Mouse (Mus musculus) cerebellum, adult 8-10 months (tissue): ENCODE data around the gene Tmem164.

ENCODE experiments used
- DNase-seq: peaks from one replicate; pipeline ENCODE4 v3.0.0; 2022

The Tmem164 gene

DNA sequence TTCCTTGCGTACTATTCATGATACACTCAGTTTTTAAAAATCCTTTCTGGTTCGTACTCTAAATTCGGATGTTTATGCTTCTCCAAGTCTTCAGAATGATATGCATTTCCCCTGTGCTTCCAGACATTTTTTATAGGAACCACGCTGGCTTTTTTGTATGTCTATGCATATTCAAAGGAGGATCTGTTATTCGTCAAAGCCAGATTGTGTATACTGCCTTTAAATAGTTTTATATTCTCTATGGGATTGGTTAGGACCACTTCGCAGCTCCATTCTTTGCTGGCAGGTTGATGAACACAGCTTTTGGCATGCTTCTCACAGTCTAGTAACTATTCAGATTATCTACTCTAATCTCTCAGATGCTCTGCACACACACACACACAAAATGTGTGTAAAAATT, 79.2 kb downstream of the Tmem164 start:
- no peak for DNase-seq

DNA sequence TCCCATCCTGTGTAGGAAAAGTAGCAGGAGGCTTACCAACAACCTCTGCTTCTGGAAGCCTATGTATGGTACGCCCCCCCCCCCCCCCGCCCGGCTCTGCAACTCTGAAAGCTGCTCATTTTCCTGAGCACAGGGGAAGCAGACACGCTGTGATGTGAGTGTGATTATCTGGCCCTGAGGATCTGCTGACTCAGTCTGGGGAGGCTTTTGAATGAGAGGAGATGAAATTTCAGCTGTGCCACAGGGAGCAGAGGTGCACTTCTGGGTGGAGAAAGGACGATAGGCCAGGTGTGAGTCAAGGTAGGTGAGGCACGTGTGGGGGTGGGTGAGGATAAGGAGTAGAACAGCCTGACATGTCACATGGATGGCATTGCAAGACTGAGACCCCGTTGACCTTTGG, 82.1 kb downstream of the Tmem164 start:
- no peak for DNase-seq

DNA sequence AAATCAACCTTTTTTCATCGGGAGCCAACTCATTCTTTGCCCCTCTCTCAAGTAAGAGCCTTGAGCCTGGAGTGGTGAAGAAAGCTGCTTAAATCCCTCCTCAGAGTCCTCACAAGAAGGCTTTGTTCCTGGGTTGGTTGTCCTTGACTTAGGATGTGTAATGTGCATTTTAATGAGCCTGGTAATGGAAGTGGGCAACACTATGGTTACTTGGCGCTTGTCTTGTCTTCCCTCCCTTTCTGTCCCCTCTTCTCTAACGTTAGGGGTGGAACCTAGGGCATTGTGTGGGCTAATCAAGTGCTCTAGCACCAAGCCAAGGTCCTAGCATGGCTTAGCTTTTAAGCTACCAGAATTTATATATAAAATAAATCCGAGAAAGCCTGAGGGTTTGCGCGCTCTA, 88.5 kb downstream of the Tmem164 start:
- DNase-seq: no peak

DNA sequence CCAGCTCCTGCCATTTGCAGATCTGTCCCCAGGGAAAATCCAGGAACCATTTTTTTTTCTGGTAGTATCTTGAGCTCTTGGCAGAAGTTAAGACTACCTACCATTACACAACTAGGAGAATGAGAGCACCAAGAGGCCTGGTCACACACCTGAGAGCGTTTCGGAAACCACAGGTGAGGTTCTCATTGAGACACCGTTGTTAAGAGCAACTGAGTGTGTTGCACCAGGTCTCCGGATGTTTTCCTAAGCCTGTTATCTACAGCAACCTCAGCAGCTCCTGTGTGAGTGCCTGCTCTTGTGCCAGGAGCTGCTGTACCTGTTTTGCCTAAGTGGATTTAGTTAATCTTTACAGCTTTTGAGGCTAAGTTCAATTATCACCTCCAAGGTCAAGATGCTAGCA, 92.5 kb downstream of the Tmem164 start:
- no peak for DNase-seq

DNA sequence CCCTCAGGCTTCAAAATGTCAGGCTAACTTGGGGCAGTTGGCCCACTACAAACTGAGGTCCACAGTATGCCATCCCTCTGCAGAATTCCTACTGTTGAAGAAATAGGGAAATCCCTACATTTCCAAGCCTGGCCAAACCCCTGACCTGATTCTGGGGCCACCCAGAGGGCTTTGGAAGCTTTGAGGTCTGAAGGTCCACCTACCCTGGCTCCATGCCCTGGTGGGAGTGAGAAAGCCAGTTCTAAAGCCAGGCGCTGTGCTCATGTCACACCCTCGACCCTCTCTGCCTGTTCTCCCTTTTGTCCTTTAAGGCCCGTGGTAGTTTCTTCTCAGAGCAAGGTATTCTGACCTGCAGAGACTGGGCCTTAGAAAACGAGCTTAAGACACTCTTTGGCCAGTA, 94.9 kb downstream of the Tmem164 start:
- peak; percentile 31 for DNase-seq

DNA sequence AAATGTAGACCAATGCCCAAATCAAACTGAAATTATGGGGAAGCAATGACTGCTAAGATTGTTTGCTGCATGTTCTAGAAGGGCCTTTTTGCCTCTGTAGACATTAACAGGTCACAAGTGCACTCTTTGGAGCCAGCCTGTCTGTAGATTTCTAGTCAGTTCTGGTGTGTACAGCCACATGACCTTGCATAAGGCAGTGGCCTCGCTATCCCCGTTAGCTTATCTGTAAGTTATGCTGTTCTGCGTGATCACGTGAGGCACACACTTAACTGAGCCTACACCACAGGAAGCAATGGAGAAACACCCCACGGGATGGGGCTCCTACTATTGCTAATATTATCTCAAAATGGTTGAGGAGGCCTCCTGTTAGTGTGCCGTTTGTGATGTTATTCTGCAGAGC, 97.4 kb downstream of the Tmem164 start:
- DNase-seq: no peak

DNA sequence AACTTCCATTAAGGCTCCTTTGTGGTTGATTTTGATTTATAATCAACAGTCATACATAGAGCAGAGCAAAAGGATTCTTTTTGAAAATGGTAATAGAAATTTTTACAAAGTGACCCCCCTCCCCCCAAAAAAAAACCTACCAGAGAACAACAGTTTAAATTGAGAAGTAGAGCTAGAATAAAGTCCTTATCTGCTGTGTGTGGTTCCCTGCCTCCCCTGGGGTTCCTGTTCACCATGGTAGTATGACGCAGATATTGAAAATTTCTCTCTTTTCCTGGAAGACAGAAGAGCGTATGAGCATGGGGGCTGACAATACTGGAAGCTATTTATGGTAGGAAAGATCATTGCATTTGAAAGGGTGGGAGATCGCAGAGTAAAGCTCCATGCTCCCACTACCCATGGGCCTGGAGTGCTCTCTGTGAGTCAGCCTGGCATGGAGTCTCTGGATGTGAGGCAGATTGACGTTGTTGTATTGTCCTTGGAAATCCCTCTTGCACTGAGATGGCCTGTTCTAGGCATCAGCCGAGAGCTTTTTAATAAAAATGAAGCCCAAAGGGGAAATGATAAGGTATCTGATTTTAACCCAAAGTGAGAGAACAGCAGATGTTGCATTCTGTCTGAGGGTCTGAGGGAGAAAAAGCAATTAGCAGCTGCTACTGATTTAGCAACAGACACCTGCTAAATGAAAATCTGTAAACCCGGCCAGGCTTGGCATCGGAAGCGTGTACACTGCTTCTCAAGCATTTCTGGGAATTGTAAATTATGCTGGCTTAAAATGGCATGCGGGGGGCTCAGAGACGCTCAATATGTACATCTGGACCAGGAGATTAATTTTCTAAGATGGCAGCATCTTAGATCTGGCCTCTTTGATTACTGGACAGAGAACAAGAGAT, 105.2 kb downstream of the Tmem164 start:
- DNase-seq: no peak

DNA sequence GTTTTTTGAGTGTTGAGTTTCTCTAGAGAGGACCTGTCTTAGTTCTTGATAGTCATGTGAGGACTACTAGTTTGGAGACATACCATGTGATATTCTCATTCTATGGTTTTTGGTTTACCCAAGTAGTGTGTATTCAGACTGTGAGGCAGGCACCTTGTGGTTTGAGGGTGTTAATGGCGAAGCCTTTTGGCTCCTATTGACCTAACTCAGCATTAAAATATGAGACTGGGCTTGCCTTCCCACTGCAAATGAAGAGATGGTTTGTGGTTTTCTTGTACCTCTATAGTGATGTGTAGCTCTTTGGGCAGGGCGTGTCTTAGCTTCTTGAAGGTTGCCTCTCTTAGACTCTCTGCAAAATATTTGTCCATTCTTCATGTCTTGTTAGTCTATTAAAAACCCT, 111.0 kb downstream of the Tmem164 start:
- DNase-seq: no peak

DNA sequence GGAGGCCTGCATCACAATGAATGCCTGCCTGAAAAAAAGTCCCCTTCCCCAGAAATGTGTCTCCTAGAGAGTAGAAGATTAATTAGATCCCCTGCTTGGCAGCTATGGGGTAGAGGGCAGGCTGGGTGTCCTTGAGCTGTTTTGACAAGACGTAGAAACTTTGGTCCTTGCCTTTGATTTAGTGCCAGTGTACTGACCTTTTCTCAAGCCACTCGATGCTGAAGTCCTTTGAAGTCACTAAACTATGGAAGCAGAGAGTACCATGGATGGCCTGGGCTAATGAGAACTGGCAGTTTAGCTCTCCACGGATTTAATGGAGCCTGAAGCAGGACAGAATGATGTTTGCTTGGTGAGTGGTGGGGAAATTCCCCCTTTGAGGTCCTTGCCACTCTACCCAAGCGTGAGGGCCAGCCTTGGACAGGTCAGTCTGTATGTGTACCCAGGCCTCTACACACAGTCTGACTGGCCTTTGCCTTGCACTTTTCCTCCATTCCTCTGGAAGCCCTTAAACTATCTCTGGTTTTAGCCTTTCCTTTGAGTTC, 112.9 kb downstream of the Tmem164 start:
- DNase-seq: no peak

DNA sequence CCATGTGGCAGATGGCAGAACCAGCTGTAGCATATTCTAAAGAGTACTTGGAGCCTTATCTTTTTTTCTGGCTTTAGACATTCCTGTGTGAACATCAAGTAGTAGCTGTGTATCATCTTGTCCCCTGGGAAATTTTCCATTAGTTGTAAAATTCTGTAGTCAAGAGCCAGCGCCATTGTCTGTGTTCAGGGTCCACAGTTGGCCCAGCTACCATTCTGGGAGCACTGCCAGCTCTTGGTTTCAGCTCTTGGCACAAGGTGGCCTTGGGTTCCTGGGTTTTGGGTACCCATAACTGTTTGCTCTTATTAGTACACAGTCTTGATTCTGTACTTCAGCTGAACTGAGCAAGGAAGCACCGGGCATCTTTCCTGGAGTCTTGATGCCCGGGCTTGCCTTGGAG, 123.4 kb downstream of the Tmem164 start:
- DNase-seq: peak; percentile 51

DNA sequence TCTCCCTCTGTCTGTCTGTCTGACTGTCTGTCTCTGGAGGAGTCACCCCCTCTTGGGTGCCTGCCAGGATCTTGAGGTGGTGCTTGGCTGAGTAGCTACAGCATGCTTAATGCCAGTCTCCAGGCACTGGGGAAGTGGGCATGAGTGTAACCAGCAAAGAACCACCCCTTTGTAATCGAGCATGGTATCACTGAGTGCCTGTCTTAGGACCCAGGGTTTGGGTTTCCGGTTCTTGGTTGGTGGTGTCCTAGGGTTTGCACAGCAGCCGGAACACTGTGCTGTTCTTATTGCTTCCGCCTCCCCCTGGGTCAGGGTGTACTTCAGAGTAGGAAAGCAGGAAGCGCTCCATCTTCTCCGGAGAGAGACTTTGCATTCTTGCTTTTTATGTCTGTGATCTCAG, 124.9 kb downstream of the Tmem164 start:
- no peak for DNase-seq

DNA sequence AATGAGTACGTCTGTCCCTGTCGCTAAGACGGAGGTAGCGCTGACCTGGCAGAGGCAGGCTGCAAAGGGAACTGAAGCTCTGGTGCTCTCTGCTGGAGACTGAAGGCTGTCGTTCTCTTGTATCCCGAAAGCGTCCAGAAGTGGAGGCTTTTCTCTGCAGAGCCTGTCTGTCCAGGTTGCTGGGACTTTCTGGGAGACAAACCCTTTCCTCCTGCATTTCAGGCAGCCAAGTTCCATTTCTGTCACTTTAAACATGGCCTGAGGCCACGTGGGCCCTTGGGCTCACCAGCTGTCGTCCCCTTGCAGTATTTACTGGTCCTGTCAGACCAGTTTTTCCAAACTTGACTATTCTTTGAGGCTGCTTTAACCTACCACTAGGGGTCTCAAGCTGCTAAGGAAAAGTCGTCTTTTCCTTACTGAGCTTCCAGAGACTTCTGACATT, 125.4 kb downstream of the Tmem164 start:
- DNase-seq: peak; percentile 27

DNA sequence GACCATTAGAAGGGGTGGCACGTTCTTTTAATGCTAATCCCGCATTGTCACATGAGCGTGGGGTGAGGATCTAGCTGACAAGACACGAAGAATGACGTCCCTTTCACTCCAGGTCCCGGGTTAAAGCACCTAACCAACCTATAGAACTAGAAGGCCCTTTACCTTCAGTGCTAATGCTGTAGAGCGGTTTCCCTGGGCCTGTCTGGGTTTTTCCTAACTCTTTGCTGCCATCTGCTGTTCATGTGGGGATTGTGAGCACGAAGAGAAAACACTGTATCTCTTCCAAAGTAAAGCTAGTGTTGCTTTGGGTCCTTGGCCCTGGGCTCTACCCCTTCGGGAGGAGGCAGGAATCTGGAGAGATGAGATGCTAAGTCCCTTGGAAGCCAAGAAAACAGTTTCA, 127.2 kb downstream of the Tmem164 start:
- peak; percentile 65 for DNase-seq

DNA sequence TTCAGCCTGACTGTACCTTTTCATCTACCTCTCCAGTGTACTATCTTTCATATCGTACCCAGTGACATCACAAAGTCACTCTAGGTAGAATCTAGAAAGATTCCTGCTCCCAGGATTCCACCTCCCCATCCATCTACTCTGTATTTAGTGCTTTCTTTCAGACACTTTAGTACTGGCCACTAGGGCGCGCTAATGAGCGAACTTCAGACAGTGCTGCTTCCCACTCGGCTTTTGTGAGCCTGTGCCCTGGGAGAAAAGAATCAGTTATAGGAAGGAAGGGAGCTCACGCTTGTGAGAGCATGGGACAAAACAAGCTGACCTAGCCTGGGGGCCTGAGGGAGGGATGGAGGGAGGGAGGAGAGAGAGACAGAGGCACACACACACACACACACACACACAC, 131.9 kb downstream of the Tmem164 start:
- peak; percentile 34 for DNase-seq

DNA sequence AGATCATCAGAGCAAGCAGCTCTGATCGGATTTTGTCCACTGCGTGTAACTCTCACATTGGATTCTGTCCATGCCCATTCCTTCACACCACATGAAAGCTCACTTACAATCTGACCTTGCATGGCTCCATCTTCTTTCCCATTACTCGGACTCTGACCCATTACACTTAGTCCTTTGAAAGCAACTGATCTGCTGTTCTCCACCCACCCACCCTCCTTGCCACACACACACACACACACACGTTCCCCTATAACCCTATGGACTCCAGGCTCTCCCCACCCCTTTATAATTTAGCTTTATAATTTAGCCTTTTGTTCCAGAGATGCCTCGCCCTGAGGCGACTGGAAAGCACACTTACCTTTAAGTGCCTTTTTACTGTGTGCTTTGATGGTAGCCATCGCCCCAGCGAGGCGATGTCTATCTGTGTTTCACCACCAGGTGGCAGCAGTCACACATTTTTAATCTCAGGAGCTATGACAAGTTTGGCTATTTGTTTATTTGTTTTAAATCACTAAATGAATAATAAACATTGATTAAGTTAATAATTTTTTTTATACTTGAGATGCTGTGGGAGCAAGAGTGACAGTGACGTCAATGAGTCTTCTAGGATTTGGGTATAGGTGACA, 137.0 kb downstream of the Tmem164 start:
- peak; percentile 50 for DNase-seq

DNA sequence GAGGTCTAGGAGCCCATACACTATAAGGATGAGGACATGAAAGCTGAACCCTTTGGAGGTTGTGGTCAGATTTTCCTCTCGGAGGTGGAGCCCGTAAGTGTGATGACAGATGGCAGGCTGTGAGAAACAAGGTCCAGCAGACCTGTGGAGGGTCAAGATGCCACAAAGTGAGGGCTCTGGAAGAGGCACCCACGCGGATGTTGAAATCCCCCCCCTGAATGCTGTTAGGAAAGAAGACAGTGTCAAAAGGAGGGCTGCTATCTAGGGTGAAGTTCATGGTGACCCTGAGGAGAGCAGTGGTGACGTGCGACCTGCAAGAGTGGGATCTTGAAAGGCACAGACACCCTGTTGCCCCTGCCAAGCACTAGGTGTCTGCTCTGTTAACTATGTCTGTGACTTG, 140.0 kb downstream of the Tmem164 start:
- no peak for DNase-seq

DNA sequence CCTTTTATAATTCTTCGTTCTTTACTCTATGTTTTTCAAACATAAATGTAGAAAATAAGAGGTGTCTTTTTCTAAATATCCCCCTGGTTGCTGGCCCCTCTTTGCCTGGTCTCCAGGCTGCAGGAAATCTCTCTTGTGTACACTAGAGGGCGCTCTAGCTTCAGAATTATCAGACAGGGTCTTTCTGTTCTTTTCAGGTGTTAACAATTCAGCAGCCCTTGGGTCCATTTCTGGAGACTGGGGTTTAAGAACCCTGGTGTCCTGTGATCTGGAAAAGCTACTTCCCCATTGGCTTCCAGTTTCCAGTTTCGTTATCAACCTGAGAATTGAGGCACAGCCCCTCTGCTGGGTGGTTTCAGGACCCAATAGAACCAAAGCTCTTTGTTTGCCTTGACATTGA, 140.6 kb downstream of the Tmem164 start:
- DNase-seq: peak; percentile 20

DNA sequence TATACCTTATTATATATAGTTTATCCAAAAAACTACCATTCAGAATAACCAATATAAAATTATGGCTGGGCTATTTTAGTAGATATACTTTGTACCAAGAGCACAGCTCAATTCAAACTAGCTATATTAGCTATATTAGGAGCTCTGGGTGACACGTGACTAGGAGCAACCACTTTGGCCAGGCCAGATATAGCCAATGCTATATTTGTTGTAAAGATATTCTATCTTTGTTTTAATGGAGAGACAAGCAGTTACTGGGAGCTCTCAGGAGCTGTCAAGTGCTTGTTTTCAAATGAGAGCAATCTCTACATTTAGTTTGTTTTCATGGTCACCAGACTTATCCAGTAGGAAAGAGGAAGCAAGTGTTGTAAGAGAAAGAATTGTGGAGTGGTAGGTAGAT, 144.1 kb downstream of the Tmem164 start:
- no peak for DNase-seq

DNA sequence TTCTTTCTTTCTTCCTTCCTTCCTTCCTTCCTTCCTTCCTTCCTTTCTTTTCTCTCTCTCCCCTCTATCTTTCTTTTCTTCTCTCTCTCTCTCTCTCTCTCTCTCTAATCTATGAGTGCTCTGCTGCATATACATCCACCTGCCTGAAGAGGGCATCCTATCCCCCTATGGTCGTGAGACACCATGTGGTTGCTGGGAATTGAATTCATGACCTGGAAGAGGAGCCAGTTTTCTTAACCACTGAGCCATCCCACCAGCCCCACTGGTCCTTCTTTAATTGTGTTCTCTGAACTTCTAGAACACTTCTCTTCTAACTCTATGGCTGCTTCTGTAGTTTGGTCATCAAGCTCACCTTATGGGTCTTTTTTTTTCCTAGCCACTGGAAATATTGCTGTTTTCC, 146.4 kb downstream of the Tmem164 start:
- DNase-seq: no peak

DNA sequence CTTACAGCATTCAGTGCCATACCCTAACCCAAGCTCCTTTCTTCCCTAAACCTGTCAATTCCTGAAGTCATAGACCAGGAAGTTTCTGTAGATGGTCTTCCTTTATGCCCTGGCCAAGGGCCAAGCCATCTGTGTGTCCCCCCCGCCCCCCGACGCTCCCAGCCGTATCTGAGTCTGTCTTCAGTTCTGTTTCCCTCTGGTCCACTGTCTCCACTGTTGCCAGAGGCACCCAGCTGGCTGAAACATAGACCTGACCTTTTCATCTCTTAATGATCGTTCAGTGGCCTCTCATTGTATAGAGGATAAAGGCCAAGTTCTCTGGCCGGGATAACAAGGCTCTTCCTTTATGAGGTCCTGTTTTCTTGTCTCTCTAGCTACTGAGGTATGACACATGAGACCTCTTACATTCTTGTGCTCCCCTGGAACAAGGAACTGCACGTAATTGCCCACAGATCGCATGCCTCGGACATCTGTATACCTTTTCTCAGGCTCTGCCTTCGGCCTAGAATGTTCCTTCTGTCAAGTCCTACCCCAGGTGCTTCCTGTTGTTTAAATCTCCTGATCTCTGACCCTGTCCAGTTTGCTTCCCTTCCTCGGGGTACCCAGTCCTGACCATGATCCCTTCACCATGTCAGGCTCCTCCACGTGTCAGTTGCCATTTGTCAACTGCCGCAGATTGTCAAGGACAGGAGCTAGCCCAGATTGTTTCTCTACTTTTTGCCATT, 147.1 kb downstream of the Tmem164 start:
- DNase-seq: no peak

DNA sequence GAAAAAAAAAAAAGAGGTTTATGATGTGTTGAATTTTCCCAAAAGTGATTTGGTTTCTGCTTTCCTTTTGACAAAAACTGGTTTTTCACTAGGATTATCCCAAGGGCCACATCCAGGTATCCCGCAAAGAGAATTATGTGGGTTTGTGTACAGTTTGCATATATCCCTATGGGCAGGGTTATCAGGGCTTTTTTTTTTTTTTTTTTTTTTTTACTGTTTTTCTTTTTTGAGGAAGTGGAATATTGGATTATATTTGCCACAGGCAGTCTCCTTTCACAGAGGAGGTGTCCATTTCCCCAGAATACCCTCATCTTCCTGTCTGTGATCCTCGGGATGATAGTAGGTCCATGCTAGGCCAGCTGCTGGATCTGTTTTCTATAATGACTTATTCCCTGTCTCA, 148.1 kb downstream of the Tmem164 start:
- DNase-seq: no peak

DNA sequence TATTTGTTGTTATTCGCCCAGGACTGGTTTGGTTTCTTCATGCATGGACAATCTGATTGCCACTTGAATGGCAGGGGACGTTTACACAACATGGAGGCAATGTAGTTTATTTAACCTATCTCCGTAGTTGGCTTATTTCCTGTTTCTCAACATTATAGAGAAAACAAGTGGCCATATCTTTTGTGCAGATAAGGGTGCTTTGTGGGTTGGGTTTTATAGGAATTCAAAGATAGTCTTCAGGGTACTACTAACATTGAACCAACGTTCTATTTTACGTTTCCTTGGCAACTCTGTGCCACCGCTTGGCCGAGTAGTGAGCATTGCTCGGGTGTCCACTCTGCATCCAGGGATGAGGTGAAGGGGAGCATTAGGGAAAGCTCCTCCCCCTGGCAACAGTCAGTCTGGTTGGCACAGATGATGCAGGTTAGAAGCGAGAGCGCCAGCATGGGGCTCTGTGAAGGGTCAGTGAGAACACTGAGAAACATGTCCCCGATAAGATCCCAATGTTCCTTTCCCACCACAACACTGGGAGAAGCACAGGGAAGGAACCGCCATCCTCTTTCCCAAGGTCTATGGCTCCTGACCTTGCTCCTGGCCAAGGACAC, 148.8 kb downstream of the Tmem164 start:
- DNase-seq: no peak

DNA sequence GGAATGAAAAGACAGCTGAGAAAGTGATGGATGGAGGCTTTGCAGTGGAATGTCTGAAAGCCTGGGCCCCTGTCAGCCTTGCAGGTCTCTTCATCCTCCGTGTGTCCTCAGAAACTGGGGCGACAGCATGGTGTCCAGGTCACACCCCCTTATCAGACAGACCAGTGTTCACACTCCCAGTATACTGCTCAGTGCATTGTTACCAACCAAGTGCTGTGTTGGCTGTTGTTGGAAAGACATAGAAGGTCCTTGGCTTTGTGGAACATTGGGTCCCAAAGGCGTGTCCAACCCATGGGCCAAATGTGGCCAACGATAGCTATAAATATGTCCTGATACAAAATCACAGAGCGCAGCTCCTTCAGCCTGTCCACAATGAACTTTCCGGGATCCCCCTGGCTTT, 149.4 kb downstream of the Tmem164 start:
- DNase-seq: no peak
